Mouse (Mus musculus): ENCODE results near the gene 4930578C19Rik. TPM values are rescaled to one million over a fixed set of nuclear protein-coding genes. Genes with fewer than 3 reads are reported as not detected.
A peak's percentile ranks its signal among the peaks of the same experiment; 100 is the strongest.
"Not testable (repeated sequence)": the region's sequence is repeated elsewhere in the genome, so short reads cannot be mapped to it uniquely, and the experiment has no call there.

4930578C19Rik gene
- polyA plus RNA-seq, 1 experiment = 1.7 TPM

DNA sequence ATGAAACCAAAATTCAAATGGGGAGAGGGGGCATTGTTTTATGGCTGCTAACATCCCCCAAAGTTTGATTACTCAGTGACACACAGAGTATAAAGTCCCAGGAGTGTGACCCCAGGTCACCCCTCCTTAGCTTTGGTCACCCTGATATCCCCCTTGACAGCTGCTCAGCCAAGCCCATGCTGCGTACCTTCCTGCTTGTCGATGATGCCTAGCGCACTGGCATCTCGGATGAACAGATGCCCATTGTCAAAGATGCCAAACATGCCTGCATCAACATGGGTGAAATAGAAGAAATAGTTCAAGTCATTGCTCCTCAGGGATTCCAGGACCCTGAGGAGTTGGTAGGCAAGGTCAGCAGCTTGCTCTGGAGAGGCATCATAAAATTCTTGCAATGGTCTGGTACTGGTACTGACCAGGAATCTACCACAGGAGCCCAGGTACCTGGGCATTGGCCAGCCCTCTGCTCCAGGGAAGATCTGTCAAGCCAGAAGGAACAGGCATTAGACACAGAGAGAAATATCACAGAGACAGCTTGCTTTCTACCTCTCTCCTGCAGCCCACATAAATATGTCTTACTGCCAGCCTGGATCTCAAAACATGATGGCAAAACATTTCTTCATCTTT lies 40.9 kb downstream of the 4930578C19Rik start:
- Histone ChIP-seq H3K4me3 (ENCODE audit: insufficient read depth, low read depth, low read length) (no peak overlapping the region), H3K27ac (ENCODE audit: insufficient read depth, low read depth, low read length) (no peak overlapping the region), H3K27me3 (replicated peaks; ENCODE audit: control insufficient read depth, insufficient read depth, low read length) (no peaks in the 10 kb centered on the region), H3K36me3 (ENCODE audit: control insufficient read depth, insufficient read depth, low read length) (no peaks in the 10 kb centered on the region), H3K4me1 (ENCODE audit: control insufficient read depth, insufficient read depth, low read length) (no peaks in the 10 kb centered on the region)
- no peak for DNase-seq
- TF ChIP-seq CTCF (conservative IDR thresholded peaks at IDR 0.05; ENCODE audit: insufficient read depth, insufficient read length, low read depth, low read length) (no peak), POLR2A (IDR thresholded peaks at IDR 0.05; ENCODE audit: low read depth, low read length) (no peak)
- WGBS = 87% methylated on average over 4 of the region's 4 CpGs

DNA sequence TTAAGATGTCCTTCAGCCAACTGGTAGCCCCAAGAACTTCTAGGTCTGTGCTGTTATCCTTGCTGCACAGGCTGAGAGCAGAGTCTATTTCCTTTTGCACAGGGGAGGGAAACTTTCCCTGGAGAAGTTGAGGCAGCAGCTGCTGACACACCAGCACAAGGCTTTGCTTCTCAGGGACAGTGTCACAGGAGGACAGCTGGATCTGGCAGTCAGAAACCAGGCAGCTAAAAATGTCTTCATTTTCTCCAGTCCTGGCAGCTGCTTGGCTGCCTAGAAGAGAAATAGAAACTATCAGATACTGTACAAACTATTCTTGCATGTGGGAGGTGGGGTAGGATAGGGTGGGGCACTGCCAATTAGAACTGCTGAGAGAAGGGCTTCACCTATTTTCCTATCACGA lies 42.2 kb downstream of the 4930578C19Rik start:
- TF ChIP-seq CTCF (conservative IDR thresholded peaks at IDR 0.05; ENCODE audit: insufficient read depth, insufficient read length, low read depth, low read length) = no peak
- no peak for TF ChIP-seq POLR2A (IDR thresholded peaks at IDR 0.05; ENCODE audit: low read depth, low read length)
- DNase-seq = no peak
- H3K4me3 ChIP-seq (ENCODE audit: insufficient read depth, low read depth, low read length) = no peak overlapping the region
- H3K4me1 ChIP-seq (ENCODE audit: control insufficient read depth, insufficient read depth, low read length) = no peaks in the 10 kb centered on the region
- H3K27me3 ChIP-seq (replicated peaks; ENCODE audit: control insufficient read depth, insufficient read depth, low read length) = no peaks in the 10 kb centered on the region
- H3K27ac ChIP-seq (ENCODE audit: insufficient read depth, low read depth, low read length) = no peak overlapping the region
- H3K36me3 ChIP-seq (ENCODE audit: control insufficient read depth, insufficient read depth, low read length) = no peaks in the 10 kb centered on the region
- WGBS = 33% methylated on average over 1 of the region's 1 CpGs

DNA sequence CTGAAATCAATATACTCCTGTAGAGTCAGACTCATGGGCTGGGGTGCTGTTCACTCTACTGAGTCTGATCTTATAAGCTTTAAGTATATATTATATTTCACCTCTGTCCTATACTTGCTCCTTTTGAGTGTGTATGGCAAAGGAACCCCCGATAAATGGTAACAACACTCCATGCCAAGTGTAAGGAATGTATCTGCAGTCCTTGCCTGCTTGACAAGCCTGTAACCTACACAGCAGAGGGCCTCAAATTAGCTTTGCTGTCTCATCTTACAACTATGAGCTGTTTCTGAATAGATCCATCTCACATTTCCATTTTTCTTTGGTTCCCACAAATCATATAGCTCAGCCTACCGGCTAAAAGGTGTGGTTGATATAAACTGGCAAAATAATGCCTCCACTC lies 46.6 kb downstream of the 4930578C19Rik start:
- Histone ChIP-seq H3K36me3 (ENCODE audit: control insufficient read depth, insufficient read depth, low read length) (no peaks in the 10 kb centered on the region), H3K4me3 (ENCODE audit: insufficient read depth, low read depth, low read length) (no peak overlapping the region), H3K4me1 (ENCODE audit: control insufficient read depth, insufficient read depth, low read length) (no peaks in the 10 kb centered on the region), H3K27ac (ENCODE audit: insufficient read depth, low read depth, low read length) (no peak overlapping the region), H3K27me3 (replicated peaks; ENCODE audit: control insufficient read depth, insufficient read depth, low read length) (no peaks in the 10 kb centered on the region)
- 89% methylated on average over 2 of the region's 2 CpGs for WGBS
- no peak for DNase-seq
- no peak for TF ChIP-seq CTCF (conservative IDR thresholded peaks at IDR 0.05; ENCODE audit: insufficient read depth, insufficient read length, low read depth, low read length)
- no peak for TF ChIP-seq POLR2A (IDR thresholded peaks at IDR 0.05; ENCODE audit: low read depth, low read length)

DNA sequence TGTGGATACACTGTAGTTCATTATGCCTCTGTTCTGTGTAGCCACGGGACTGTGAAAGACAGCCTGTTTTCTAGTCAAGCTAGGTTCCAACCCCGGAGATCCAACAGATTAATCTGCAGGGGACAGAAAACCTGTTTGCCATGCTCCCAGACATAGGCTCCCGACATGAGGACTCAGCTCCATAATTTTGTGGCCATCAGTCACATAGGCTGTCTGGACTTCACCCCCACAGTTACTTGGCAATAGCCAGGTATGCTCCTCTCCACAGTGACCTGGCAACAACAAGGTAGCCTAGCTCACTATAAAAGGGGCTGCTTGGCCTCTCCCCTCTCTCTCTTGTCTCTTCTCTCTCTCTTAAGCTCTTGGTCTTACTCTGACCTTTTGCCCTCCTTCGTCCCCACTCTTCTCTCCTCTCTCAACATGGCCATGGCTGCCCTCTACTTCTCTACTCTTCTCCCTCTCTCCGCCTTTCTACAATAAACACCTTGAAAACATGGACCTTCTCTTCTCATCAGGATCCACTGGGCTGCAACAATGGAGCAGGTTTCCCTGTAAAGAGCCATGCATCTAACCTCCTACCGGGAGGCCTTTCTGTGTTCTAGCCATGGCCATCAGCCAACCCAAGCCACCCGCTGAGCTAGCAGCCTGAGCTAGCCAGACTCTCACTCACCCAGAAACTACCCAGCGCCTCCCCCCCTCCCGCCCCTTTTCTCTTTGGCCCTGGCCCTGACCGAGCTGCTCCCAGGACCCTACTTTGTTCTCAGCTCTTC lies 49.9 kb downstream of the 4930578C19Rik start:
- Histone ChIP-seq H3K36me3 (ENCODE audit: control insufficient read depth, insufficient read depth, low read length) (no peaks in the 10 kb centered on the region), H3K4me1 (ENCODE audit: control insufficient read depth, insufficient read depth, low read length) (no peaks in the 10 kb centered on the region), H3K27me3 (replicated peaks; ENCODE audit: control insufficient read depth, insufficient read depth, low read length) (no peaks in the 10 kb centered on the region), H3K4me3 (ENCODE audit: insufficient read depth, low read depth, low read length) (no peak overlapping the region), H3K27ac (ENCODE audit: insufficient read depth, low read depth, low read length) (no peak overlapping the region)
- TF ChIP-seq POLR2A (IDR thresholded peaks at IDR 0.05; ENCODE audit: low read depth, low read length) (no peak), CTCF (conservative IDR thresholded peaks at IDR 0.05; ENCODE audit: insufficient read depth, insufficient read length, low read depth, low read length) (no peak)
- WGBS = 94% methylated on average over 10 of the region's 10 CpGs
- no peak for DNase-seq

DNA sequence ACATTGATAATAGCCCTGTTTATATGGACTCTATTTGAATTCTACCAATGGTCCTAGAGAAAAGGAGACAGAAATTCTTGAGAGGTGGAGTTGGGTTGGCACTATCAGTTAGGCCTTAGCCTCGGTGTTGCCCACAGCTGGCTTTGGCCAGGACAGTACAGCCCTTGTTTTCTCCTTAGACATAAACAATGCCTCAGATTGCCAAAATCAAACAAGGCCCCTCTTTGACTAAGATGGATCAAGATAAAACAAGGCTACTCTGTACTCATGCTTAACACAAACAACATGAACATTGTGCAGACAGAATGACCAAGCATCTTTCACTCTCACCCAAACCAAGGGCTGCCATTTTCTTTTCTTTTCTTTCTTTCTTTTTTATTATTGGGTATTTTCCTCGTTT lies 51.6 kb downstream of the 4930578C19Rik start:
- H3K27ac ChIP-seq (ENCODE audit: insufficient read depth, low read depth, low read length) = no peak overlapping the region
- DNase-seq = no peak
- TF ChIP-seq CTCF (conservative IDR thresholded peaks at IDR 0.05; ENCODE audit: insufficient read depth, insufficient read length, low read depth, low read length) (no peak), POLR2A (IDR thresholded peaks at IDR 0.05; ENCODE audit: low read depth, low read length) (no peak)
- no peak overlapping the region for H3K4me3 ChIP-seq (ENCODE audit: insufficient read depth, low read depth, low read length)
- no peaks in the 10 kb centered on the region for H3K36me3 ChIP-seq (ENCODE audit: control insufficient read depth, insufficient read depth, low read length)
- WGBS = 74% methylated on average over 2 of the region's 2 CpGs
- no peaks in the 10 kb centered on the region for H3K4me1 ChIP-seq (ENCODE audit: control insufficient read depth, insufficient read depth, low read length)
- no peaks in the 10 kb centered on the region for H3K27me3 ChIP-seq (replicated peaks; ENCODE audit: control insufficient read depth, insufficient read depth, low read length)

DNA sequence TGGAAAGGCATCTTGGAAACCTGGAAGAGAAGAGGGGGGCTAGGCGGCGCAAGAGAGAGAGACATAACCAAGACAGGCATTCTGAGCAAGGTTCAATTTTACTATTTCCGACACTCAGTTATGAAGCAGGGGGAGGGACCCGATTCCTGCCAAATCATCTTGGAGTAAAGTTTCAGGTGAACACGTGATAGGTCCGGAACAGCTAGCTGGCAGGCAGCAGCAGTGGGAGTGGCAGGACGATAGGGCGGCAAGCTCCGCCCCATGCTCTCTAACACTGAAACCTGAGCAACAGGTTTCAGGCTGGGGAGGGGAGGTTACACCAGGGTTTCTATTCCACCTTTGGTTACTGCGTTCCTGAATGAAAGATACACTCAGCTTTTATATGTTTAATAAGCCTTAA lies 58.9 kb downstream of the 4930578C19Rik start:
- Histone ChIP-seq H3K27me3 (replicated peaks; ENCODE audit: control insufficient read depth, insufficient read depth, low read length) (no peaks in the 10 kb centered on the region), H3K36me3 (ENCODE audit: control insufficient read depth, insufficient read depth, low read length) (no peaks in the 10 kb centered on the region), H3K27ac (ENCODE audit: insufficient read depth, low read depth, low read length) (no peak overlapping the region), H3K4me1 (ENCODE audit: control insufficient read depth, insufficient read depth, low read length) (no peaks in the 10 kb centered on the region), H3K4me3 (ENCODE audit: insufficient read depth, low read depth, low read length) (no peak overlapping the region)
- 54% methylated on average over 10 of the region's 10 CpGs for WGBS
- peak; percentile 5 for DNase-seq
- TF ChIP-seq POLR2A (IDR thresholded peaks at IDR 0.05; ENCODE audit: low read depth, low read length) (no peak), CTCF (conservative IDR thresholded peaks at IDR 0.05; ENCODE audit: insufficient read depth, insufficient read length, low read depth, low read length) (no peak)

DNA sequence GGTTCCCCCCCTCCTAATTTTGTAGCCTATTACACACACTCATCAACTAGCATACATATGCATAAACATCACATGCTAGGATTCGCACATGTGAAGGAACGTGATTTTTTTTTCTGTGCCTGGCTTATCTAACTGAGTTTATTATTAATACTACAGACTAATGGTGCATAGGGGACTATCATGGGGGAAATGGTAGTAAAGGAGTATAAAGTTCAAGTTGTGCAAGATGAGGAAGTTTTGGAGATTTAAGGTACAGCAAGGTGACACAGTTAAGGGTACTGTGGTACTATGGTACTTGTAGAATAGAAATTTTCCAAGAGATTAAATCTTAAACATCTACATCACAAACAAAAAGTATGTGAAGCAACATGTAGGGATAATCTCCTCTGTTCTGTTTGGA lies 64.5 kb downstream of the 4930578C19Rik start:
- Histone ChIP-seq H3K4me1 (ENCODE audit: control insufficient read depth, insufficient read depth, low read length) (no peaks in the 10 kb centered on the region), H3K27ac (ENCODE audit: insufficient read depth, low read depth, low read length) (no peak overlapping the region), H3K4me3 (ENCODE audit: insufficient read depth, low read depth, low read length) (no peak overlapping the region), H3K36me3 (ENCODE audit: control insufficient read depth, insufficient read depth, low read length) (no peaks in the 10 kb centered on the region), H3K27me3 (replicated peaks; ENCODE audit: control insufficient read depth, insufficient read depth, low read length) (no peaks in the 10 kb centered on the region)
- no peak for DNase-seq
- TF ChIP-seq CTCF (conservative IDR thresholded peaks at IDR 0.05; ENCODE audit: insufficient read depth, insufficient read length, low read depth, low read length) = no peak
- TF ChIP-seq POLR2A (IDR thresholded peaks at IDR 0.05; ENCODE audit: low read depth, low read length) = no peak
- 77% methylated on average over 2 of the region's 2 CpGs for WGBS

DNA sequence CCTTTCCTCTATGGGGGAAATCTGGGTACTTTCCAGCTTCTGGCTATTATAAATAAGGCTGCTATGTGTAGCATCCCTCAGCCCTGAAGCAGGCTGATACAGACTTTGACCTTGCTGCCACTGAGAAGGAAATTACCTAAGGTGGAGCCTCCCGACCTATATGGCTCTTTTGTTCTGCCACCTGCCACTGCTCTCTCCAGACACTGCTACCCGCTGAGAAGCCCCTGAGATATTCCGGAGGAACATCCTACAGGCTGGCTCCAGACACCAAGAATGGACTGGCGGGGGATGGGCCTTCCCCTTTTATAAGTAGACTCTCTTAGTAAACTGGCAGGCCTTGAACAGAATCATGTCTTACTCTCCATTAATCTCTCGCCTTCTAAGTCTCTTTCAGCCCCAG lies 77.0 kb downstream of the 4930578C19Rik start:
- not testable (repeated sequence) for H3K4me3 ChIP-seq (ENCODE audit: insufficient read depth, low read depth, low read length); H3K36me3 ChIP-seq (ENCODE audit: control insufficient read depth, insufficient read depth, low read length); H3K27ac ChIP-seq (ENCODE audit: insufficient read depth, low read depth, low read length); H3K4me1 ChIP-seq (ENCODE audit: control insufficient read depth, insufficient read depth, low read length); DNase-seq; H3K27me3 ChIP-seq (replicated peaks; ENCODE audit: control insufficient read depth, insufficient read depth, low read length)
- WGBS = 91% methylated on average over 5 of the region's 5 CpGs
